Mouse (Mus musculus) cerebellum, postnatal 25 days (tissue): ENCODE results near the gene Ercc1.

Experiments used
- DNase-seq, 2 experiments: peaks; one replicate each; pipeline ENCODE4 v3.0.0; 2021; ENCODE audit warnings: mixed read lengths in 2 of 2

Gene Ercc1

GRCm38 (mm10) chr7:19338060-19338459 is 6.5 kb upstream of the Ercc1 start:
- no peak for DNase-seq

- DNase-seq = no peak
These were observed 6.0 kb upstream of the Ercc1 start for GRCm38 (mm10) chr7:19338596-19338995.

GRCm38 (mm10) chr7:19341250-19341649 is 3.3 kb upstream of the Ercc1 start:
- DNase-seq = no peak

- peak; percentile 63 to 70 for DNase-seq
These were observed 2.7 kb upstream of the Ercc1 start for GRCm38 (mm10) chr7:19341761-19342409.

GRCm38 (mm10) chr7:19342481-19343027 is 2.0 kb upstream of the Ercc1 start:
- DNase-seq = peak; percentile 95 to 97

GRCm38 (mm10) chr7:19343210-19343808 is 1.3 kb upstream of the Ercc1 start:
- peak; percentile 83 to 88 for DNase-seq

- peak; percentile 98 to 99 for DNase-seq
These were observed 427 bp downstream of the Ercc1 start for GRCm38 (mm10) chr7:19344938-19345471.

- DNase-seq = no peak
These were observed 4.8 kb downstream of the Ercc1 start for GRCm38 (mm10) chr7:19349188-19349915.

- no peak for DNase-seq
These were observed 5.6 kb downstream of the Ercc1 start for GRCm38 (mm10) chr7:19350221-19350620.

GRCm38 (mm10) chr7:19354991-19355390 is 10.4 kb downstream of the Ercc1 start:
- DNase-seq = no peak

- no peak for DNase-seq
These were observed 11.7 kb downstream of the Ercc1 start for GRCm38 (mm10) chr7:19356311-19356710.

- DNase-seq = no peak
These were observed 13.1 kb downstream of the Ercc1 start for GRCm38 (mm10) chr7:19357381-19358375.

- peak in 1 of 2 experiments; percentile 17 for DNase-seq
These were observed 14.1 kb downstream of the Ercc1 start for GRCm38 (mm10) chr7:19358634-19359033.

GRCm38 (mm10) chr7:19359299-19359891 is 14.8 kb downstream of the Ercc1 start, which contains the start of the genes Cd3eap and Ppp1r13l:
Gene Cd3eap (minus strand): TSS chr7:19359483.
Gene Ppp1r13l (plus strand): TSS chr7:19359749.
- peak; percentile 91 to 92 for DNase-seq

GRCm38 (mm10) chr7:19359892-19360641 is 15.5 kb downstream of the Ercc1 start:
- peak; percentile 67 to 78 for DNase-seq

GRCm38 (mm10) chr7:19360944-19361343 is 16.4 kb downstream of the Ercc1 start:
- DNase-seq = peak; percentile 89 to 94

GRCm38 (mm10) chr7:19361720-19362119 is 17.1 kb downstream of the Ercc1 start:
- DNase-seq = peak; percentile 59 to 80

- no peak for DNase-seq
These were observed 17.7 kb downstream of the Ercc1 start for GRCm38 (mm10) chr7:19362276-19362675.

GRCm38 (mm10) chr7:19363881-19364280 is 19.3 kb downstream of the Ercc1 start:
- DNase-seq = peak; percentile 80 to 88

- DNase-seq = peak in 1 of 2 experiments; percentile 4
These were observed 20.8 kb downstream of the Ercc1 start for GRCm38 (mm10) chr7:19365376-19365775.

- DNase-seq = no peak
These were observed 23.8 kb downstream of the Ercc1 start for GRCm38 (mm10) chr7:19368380-19368779.
